Mouse (Mus musculus): Measurements from ENCODE around the gene Cipc.
A peak's percentile ranks its signal among the peaks of the same experiment; 100 is the strongest.

The Cipc gene

GRCm38 (mm10) chr12:86961589-86962344, 14.9 kb downstream of the Cipc start:
- no peak for DNase-seq

- DNase-seq: no peak
These were observed 17.6 kb downstream of the Cipc start for GRCm38 (mm10) chr12:86964278-86965057.

DNA sequence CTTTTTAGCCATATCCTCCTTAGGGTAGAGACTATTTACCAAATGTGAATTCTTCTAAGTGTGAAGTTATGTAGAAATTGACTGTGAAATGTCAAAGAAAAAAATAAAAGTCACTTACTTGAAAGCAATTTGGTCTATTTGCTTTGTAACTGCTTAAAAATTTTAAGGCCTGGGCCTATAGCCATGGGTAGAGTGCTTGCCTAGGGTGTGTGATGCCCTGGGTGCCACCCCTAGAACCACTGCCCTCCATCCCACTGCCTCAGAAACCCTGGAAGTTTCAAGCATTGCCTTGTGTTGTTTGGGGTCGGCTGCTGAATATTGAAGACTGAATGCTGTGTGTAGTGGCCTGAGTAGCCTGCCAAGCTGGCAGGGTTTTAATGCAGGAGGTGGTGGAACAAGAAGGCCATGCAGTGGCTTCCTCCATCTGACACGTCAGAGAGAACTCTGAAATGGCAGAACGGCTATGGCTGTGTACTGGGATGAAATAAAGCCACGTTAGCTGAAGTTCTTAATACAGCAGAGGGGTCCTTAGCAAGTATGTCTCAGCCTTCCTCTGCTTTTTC, 18.5 kb downstream of the Cipc start:
- no peak for DNase-seq

GRCm38 (mm10) chr12:86968468-86969219, 21.8 kb downstream of the Cipc start:
- no peak for DNase-seq

GRCm38 (mm10) chr12:86969220-86969601, 22.4 kb downstream of the Cipc start:
- DNase-seq: no peak

GRCm38 (mm10) chr12:86971089-86971488, 24.2 kb downstream of the Cipc start:
- no peak for DNase-seq

- DNase-seq: peak; percentile 84
These were observed 26.4 kb downstream of the Cipc start for GRCm38 (mm10) chr12:86973216-86973615.

DNA sequence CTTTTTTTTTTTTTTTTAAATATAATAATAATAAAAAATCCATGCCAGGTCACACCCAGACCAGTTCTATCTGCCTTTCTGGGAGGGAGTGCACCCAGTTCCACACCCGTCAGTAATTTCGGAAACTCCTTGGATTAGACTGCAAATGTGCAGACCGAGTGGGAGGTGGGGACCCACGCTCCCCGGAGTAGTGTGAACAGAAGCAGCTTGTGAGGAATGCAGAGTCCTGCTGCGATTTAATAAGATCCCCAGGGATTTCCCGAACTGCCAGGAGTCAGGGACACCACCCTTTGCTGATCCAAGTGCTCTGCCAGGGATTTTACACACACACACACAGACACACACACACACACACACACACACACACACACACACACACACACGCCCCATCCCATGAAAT, 26.9 kb downstream of the Cipc start:
- DNase-seq: no peak

DNA sequence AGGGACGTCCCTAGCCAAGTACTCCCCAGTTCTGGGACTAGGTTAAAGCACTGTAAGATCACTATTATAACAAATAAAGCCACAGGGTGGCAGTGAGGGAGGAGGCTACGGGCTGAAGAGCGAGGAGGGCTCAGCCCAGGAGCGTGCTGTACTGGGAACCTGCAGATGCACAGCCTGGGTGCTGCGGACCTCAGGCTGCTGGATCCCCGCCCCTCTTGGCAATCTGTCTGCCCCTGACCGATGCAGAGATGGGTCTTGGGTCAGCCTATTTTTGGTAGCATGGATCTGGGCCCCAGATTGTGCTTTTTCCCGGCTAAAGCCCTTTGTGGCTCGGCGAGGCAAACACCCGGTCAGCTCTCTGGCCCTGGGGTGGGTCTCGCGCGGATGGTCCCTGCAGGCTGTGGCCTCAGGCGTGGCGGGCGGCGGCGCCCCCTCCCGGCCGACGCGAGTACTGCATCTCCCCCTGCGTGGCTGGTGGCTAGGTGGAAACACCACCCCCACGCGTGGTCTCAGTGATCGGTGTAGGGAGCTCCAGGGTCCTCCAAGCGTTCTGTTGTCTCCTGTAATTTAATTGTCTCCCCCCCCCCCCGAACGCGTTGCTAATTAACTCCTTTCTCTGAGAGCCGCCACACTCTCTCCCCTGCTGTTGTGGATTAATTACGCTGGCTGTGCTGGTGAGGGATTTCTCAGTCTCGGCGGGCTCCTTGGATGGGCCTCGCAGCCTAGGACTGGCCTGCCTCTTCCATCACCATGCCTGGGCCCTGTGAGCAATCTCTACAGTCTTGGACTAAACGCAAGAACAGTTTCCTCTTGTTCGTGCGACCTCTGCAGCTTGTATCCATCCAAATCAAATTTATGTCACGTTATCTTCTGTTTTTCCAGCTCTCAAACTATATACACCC, 27.8 kb downstream of the Cipc start:
- peak; percentile 74 for DNase-seq

- no peak for DNase-seq
These were observed 28.9 kb downstream of the Cipc start for GRCm38 (mm10) chr12:86975761-86976160.

- DNase-seq: no peak
These were observed 29.8 kb downstream of the Cipc start for GRCm38 (mm10) chr12:86976511-86977168.

DNA sequence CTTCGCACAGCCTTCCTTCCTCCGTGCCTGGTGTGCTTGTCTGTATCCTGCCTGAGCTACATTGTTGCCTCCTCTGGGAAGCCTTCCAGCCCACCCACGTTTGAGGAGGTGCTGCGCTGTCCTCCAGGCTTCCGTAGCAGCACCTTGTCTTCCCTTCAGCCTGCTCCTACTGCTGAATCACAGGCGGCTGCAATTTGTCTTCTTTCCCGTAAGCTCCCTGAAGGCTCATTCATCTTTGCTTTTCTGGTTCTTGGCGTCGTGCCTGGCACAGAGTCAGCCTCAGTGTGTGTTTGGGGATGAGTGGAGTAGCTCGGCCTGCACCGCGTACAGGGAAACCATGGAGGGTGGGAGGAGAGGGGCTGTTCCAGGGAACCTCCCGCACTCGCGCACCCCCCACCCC, 31.0 kb downstream of the Cipc start:
- DNase-seq: no peak

- DNase-seq: no peak
These were observed 34.3 kb downstream of the Cipc start for GRCm38 (mm10) chr12:86981180-86981579.

DNA sequence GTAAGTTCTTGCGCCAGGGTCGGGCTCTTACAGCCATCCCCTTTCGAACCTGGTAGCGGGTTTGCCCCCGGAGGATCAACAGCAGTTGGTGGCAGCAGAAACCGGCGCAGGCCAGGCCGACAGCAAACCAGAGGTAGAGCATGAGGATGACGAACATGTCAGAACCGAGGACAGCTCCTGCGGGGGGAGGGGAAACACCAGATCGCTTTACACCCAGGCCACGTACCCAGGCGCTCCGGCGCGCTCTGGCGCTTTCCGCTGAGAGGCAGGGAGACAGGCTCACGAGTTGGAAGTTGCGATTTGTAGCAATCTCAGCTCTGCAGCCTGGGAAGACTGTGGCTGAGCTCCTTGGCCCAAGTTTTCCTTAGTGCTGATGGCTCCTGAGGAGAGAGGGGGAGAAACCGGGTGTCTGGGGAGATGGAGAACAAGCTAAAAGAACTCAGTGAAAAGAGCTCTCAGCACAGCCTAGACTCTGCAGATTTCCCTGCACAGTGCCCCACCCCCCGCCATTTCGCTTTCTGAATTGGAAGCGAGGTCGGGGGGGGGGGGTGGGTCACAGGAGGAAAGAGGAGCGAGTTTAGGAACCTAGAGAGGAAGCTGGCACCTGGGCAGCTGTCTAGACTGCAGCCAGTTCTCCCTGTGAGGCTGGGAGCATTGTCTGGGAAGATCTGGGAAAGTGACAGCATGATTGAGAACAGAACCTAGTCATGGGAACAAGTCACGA, 36.8 kb downstream of the Cipc start:
- peak; percentile 58 for DNase-seq

DNA sequence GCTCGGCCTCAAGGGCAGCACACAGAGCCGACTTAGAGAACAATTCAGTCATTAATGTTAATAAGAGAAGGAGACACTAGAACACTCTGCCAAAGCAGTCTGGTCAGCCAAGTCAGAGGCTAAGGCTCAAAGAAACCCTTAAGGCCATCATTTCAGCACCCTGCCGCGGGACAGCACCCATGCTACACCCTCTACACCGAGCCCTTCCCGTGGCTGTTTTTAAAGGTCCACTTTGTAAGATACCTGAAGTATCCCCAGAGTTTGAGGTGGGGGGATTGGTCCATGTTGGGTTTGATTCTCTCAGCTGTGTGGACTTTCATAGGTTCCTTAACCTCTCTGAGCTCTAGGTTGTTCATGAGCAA, 37.3 kb downstream of the Cipc start:
- DNase-seq: peak; percentile 46

DNA sequence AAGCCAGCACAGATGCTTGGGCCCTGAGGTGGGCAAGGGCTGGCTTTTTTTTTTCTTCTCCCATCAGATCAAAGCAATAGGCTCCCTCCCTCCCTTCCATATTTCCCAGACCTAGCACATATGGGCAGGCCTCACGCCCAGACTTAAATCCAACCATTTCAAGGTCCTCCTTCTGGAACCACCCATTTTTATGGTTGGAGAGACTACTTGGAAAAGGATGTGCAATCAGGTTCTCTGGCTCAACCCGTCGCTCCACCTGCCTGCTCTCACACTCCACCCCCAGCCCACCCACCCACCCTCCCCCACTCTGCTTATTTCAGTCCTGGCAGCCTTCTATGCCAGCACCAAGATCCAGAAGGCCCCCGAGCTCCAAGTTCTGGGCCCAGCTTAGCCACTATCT, 39.7 kb downstream of the Cipc start:
- no peak for DNase-seq

DNA sequence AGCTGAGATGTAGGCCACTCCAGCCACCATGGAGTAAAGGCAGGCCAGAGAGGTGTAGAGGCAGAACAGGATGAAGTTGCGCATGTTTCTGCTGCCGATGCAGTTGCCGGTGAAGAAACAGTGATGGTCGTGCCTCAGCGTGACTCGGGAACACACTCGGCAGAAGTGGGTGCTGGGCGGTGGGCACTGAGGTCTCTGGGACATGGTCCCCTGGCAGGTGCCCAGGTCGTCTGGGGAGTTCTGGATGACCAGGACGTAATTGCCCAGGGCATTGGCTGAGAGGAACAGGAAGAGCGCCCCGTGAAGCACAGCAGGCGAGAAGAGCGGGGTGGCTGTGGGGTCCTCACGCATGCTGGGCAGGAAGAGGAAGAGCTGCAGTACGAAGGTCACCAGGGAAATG, 41.4 kb downstream of the Cipc start:
- DNase-seq: no peak

DNA sequence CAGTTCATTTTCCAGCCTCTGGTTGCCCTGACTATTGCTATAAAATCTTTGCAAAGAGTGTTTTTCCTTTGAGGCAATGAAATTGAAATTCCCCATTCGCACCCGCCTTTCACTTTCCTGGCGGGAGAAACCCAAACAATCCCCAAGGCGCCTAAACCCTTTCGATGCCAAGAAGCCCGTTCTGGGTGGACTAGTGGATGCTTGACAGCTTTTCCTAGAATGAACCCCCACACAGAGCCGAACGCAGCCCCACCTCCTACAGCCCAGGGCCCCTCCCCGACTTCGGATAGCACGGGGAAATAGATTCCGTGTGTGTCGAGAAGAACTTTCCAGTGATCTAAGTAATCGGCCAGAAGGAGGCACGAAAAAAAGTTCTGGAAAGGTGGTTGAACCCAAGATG, 42.5 kb downstream of the Cipc start:
- no peak for DNase-seq

DNA sequence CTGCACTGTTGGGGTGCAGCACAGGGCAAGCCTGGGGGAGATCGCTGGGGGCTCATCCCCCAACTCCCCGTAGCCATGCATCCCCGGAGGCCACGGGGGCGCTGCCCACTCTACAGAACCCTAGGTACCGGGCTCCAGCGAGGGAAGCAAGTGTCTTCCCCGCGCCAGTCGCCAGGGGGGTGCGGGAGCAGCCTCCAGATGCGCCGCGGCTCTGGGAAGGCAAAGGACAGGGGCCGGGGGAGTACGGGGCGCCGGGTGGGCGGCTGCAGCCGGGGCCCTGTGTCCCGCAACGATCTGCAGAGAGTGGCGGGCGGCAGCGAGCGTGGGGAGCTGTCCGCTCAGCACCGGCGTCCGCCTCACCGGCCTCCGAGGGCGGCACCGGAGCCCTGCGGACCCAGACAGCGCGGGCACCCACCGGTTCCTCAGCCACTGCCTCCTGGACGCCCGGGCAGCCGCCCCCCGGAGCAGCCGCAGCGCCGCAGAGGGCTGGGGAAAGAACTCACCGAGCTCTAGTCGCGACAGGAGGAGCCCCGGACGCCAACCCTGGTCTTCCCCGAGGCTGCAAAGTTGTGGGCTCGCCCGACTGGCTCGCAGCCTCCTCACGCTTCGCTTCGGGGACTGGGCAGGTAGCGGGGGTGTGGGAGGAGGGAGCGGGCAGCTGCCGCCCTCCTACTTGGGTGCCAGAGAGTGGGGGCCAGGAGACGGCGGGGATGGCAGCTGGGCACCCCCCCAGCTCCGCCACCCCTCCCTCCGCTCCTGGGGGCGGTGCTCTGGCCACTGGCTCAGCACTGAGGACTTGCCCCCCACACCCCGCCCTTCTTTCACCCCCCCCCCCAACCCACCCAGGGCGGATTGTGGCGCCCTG, 43.3 kb downstream of the Cipc start, which contains the start of gene Zdhhc22:
TSS of gene Zdhhc22 (minus strand) at position 541 of the 865 bp plus-strand sequence.
- no peak for DNase-seq

GRCm38 (mm10) chr12:86990755-86991110, 43.9 kb downstream of the Cipc start:
- DNase-seq: no peak

Data from kidney, adult 18-20 months (tissue).